In the genomic region with DNA sequence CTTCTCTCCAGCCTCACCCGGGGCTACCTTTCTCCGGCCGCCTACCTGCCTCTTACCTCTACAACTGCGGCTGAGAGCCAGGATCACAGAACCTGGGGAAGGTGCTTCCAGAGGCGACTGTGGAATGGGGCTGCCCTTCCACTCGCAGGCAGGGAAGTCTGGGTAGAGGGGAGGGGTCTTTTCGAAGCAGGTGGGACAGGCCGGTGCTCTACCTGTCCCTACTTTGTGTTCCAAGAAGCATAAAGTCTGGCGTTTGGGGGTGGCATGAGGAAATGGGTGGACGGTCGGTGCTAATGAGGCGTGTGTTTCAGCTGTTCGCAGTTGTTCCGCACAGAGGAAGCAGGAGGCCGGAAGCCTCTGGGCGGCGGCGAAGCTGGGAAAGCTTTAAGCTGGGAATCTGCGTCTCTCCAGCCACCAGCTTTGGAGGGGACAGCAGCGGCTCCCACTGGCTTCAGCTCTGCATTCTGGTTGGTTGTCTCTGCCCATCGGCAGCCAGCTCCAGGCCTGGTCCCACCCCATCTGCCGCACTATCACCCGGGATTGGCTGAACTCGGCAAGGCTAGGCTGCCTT, we compare ENCODE assay signal across 8 mouse cellular contexts.
DNase-seq lines count a peak whose midpoint lies in the region; ATAC-seq and TF ChIP-seq lines count a peak whose summit lies in the region.

No protein-coding gene starts in this region.

- H3K9ac ChIP-seq in hindbrain, embryonic 13.5 days, result peak overlapping the region; percentile 77
- H3K9ac ChIP-seq in lung, embryonic 14.5 days, result peak overlapping the region; percentile 65

- peak; percentile 58 to 60 for DNase-seq in adrenal gland, adult 18-20 months (ENCODE audit: low spot score in 2 of 2)
- DNase-seq in cerebellum, postnatal 4 days (ENCODE audit: low spot score in 2 of 2), result peak; percentile 54 to 76
- peak; percentile 78 for DNase-seq in gastrocnemius, adult 18-20 months (ENCODE audit: low spot score)
- DNase-seq in layer of hippocampus, postnatal 10 days (ENCODE audit: low spot score in 2 of 2), result peak; percentile 74 to 82
- DNase-seq in lung, embryonic 14.5 days, result peak; percentile 92
- peak; percentile 78 for DNase-seq in ovary, postnatal 36 days (ENCODE audit: low spot score)
- DNase-seq in urinary bladder, postnatal 4 days (ENCODE audit: low spot score in 2 of 2), result peak; percentile 72 to 75

- peak overlapping the region; percentile 90 for H3K27ac ChIP-seq in hindbrain, embryonic 13.5 days
- H3K27ac ChIP-seq in lung, embryonic 14.5 days (ENCODE audit: low read depth), result peak overlapping the region; percentile 78

- H3K4me3 ChIP-seq in hindbrain, embryonic 13.5 days, result peak overlapping the region; percentile 47
- H3K4me3 ChIP-seq in lung, embryonic 14.5 days (ENCODE audit: low read depth, low read length), result peak overlapping the region; percentile 43

- no peaks in the 10 kb centered on the region for H3K27me3 ChIP-seq in hindbrain, embryonic 13.5 days
- H3K27me3 ChIP-seq in lung, embryonic 14.5 days (ENCODE audit: insufficient read depth, low read length), result no peaks in the 10 kb centered on the region

- H3K4me1 ChIP-seq in hindbrain, embryonic 13.5 days (replicated peaks), result peaks cover 40% of the 10 kb centered on the region
- H3K4me1 ChIP-seq in lung, embryonic 14.5 days (ENCODE audit: insufficient read depth), result peaks cover 4% of the 10 kb centered on the region; the same call in 1 of the 2 replicates

- peak; percentile 97 for ATAC-seq in hindbrain, embryonic 13.5 days (ENCODE audit: low FRiP score)
- ATAC-seq in lung, embryonic 14.5 days (ENCODE audit: insufficient read depth), result peak; percentile 100

- TF ChIP-seq CTCF in lung, embryonic 14.5 days (IDR thresholded peaks at IDR 0.05; ENCODE audit: low read depth), result no peak

- H3K36me3 ChIP-seq in hindbrain, embryonic 13.5 days, result no peaks in the 10 kb centered on the region
- no peaks in the 10 kb centered on the region for H3K36me3 ChIP-seq in lung, embryonic 14.5 days (ENCODE audit: insufficient read depth)

- 10% methylated on average over 24 of the region's 24 CpGs for WGBS in hindbrain, embryonic 13.5 days
- 4% methylated on average over 24 of the region's 24 CpGs for WGBS in lung, embryonic 14.5 days

- peak overlapping the region; percentile 76 for H3K4me2 ChIP-seq in hindbrain, embryonic 13.5 days
- peak overlapping the region; percentile 82 for H3K4me2 ChIP-seq in lung, embryonic 14.5 days

- H3K9me3 ChIP-seq in hindbrain, embryonic 13.5 days, result no peaks in the 10 kb centered on the region
- H3K9me3 ChIP-seq in lung, embryonic 14.5 days (ENCODE audit: low read depth, low read length), result no peaks in the 10 kb centered on the region

Comparison
In these comparisons a context has a peak if more than half of its experiments do, and no peak if none do; other contexts are left out.
1. Peak in every context shown above with its lines: DNase-seq, ATAC-seq, H3K4me3 ChIP-seq and H3K27ac ChIP-seq.